Mouse (Mus musculus): ENCODE measurements at regions not wholly inside any gene's neighbourhood (a gene's known extent, or its start where the extent isn't known, plus 50 kb on each side); places are given as distances from the start of the nearest gene placed in this dataset.

DNA sequence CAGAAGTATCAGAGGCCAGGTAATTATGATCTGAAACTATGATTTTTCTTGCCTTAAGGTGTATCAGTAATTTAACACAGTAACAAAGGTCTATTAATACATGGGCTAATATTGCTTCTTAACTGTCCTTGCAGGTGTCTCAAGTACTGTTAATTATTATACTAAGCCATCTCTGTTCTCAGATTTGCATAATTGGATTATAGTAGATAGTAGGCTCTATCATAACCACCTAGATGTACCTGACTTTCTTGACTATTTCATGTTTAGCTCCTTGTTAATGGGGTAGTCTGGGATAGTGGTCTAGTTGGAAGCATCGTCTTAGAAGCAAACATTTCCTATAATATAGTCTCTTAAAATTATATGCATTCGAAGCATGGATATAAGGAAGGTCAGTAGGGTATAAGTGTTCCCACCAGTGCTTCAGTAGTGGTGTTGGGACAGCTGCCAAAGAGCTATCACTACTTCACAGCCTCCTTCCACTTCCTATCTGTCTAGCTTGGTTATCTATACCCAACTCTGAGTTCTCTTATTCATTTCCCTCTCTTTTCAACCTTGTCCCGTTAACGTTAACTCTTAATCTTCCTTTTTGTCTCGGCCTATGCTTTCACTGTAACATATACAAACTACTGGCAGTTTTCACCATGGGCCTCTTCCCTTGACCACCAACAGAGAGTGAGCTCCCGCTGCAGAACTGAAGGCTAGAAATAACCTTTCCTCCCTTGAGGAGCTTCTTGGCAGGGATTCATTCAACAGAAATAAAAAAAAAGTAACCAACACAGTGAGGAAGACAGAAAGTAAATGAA is 630.9 kb upstream of the Lcorl start:
- no peak for DNase-seq (ENCODE audit: low spot score in 2 of 2)

DNA sequence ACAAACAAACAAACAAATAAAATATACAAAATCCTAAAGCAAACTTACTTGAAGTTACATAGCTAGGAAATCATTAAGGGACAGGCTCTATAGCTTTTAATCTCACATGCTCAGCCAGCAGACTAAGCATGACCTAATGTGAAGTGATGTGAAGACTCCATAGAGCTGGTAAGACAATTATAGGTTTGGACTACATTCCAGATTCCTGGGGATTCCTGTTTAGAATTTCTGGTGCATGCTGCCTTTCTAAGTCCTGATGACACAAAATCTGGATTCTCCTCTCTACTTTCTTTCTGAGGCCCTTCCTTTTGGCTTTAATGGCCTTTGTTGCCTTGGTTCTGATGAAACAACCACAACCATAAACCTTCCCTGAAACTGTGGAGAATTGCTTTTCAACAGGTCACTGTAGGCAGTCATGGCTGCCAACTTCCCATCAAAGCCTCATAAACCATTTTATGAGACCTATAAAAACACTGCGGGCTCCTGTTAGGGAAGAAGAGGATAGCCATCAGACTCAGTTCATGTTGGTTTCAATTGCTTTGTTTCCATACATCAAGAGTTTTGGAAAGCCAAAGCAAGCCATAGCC is 629.4 kb upstream of the Lcorl start:
- no peak for DNase-seq (ENCODE audit: low spot score in 2 of 2)

DNA sequence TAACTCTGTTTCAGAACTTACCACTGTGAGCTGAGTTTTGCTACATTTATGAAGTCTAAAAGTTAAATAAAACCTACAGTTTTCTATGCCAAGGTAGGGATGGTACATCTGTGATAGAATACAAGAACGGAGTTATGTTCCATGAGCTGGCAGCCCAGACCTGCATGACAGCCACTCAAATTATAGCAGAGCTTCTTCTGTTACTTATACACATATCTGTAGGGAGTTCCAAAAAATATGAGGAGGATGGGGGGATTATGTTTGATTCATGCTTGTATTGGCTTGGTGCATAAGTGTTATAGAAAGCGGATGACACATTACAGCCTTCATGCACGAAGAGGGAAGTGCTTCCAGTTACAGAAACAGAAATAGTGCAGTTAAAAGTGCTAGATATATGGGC is 598.9 kb upstream of the Lcorl start:
- no peak for DNase-seq (ENCODE audit: low spot score in 2 of 2)

DNA sequence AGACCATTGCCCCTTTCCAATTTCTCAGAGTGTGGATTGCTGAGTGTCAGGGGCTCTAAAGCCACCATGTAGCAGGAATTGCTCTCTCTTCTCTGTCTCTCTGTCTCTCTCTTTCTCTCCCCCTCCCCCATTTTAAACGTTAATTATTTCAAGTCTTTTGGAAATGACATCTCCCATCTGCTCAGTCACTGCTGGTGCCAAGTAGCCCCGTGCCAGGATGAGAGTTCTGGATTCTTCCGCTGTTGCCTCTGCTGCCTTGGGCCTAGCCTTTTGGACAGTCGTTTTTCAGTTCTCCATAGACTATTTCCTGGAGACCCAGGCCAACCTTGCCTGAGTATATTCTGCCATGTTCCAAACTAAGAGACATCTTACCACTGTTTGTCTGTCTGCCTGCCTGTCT is 590.9 kb upstream of the Lcorl start:
- no peak for DNase-seq (ENCODE audit: low spot score in 2 of 2)

DNA sequence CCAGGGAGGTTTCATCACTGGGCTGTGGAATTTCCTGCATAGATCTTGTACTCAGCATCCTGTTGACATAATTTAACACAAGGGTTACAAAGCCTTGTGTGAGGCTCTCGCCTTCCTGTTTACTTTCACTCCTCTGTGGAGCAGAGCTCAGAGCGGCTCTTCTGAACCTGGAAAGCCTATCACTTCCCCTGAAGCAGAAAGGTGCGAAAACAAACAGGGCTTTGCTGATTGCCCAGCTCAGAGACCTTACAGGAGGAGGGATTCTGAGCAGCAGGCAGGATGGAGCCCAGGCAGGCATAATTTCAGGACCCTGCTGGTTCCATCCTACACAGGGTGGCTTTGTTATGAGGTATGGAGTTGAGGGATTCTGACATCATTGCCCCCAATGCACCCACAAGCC is 588.4 kb upstream of the Lcorl start:
- DNase-seq (ENCODE audit: low spot score in 2 of 2), result no peak

DNA sequence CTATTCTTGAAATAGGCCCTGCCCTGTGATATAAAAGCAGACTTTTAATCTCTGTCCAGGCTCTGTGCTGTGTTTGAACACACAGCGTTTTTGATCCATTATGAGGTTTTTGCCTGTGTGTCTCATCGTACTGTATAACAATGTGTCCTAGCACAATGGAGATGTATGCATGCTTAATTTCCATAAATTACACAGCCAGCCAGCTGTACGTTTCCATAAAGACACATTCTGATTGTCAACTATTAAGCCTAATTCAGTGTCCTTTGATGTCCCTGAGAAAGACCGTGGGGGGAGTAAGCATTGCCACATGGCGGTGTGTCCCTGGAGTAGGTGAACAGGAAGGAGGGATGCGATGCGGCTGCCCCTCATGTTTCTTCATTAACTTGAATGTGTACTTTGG is 587.7 kb upstream of the Lcorl start:
- no peak for DNase-seq (ENCODE audit: low spot score in 2 of 2)

DNA sequence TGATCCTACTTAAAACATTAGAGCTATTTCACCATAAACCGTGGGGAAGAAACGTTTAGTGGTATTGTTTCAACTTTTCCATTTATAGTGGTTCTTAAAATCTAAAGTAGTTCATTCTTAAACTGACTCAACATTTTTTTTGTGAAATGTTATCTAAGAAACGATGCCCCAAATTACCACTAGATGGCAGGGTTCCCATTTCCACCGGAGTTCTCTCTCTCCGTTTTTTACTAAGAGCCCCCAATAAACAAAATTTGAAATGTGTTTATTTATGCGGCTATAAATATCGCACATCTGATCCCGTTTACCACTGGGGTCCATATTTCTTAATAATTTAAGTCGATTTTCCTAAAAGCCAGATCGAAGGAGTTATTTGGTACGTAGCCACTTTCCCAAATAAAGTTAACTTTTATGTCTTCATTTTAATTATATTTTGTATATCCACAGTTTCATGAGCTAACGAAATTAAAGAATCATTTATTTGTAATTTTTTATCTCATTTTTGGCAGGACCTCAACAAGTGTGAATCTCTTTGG is 586.5 kb upstream of the Lcorl start:
- no peak for DNase-seq (ENCODE audit: low spot score in 2 of 2)

DNA sequence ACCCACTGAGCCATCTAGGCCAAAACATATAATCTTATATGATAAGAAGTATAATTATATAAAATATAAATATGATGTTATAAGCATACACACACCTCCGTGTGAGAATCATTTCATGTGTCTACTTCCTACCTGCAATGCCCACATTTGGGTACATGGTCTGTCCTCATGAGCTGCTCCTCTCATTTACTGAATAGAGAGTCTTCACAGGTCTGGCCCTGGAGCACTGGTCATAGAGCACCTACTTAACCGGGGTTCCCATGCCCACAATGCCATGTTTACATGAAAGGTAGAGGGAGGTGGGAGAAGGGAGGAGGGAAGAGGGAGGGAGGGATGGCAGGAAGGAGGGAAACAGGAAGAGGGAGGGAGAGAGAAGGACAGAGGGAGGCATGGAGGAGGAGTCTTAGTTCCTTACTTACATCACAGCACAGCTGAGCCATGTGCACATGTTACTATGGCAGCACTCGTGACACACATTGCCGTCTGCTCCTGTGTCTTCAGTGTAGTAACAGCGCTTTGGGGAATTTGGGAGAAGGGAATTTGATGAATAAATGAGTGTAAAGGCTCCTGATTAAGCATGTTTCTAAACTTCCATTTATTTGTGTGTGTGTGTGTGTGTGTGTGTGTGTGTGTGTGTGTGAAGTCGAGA is 585.3 kb upstream of the Lcorl start:
- no peak for DNase-seq (ENCODE audit: low spot score in 2 of 2)

DNA sequence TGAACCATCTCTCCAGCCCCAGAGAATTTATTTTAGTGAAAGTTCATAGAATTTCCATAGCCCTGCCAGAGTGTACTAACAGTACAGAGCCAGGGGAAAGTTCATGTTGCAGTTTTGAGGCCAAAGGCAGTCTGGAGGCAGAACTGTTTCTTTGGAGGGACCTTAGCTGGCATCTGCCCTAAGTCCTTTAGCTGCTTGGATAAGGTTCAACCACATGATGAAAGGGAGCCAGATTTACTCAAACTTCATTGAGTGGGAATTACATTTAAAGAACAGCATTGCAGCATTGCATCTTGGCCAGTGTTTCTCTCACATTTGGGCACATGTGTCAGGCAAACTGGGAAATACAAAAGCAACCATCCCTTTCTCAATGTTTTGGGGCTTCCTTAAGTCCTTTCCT is 584.3 kb upstream of the Lcorl start:
- no peak for DNase-seq (ENCODE audit: low spot score in 2 of 2)

DNA sequence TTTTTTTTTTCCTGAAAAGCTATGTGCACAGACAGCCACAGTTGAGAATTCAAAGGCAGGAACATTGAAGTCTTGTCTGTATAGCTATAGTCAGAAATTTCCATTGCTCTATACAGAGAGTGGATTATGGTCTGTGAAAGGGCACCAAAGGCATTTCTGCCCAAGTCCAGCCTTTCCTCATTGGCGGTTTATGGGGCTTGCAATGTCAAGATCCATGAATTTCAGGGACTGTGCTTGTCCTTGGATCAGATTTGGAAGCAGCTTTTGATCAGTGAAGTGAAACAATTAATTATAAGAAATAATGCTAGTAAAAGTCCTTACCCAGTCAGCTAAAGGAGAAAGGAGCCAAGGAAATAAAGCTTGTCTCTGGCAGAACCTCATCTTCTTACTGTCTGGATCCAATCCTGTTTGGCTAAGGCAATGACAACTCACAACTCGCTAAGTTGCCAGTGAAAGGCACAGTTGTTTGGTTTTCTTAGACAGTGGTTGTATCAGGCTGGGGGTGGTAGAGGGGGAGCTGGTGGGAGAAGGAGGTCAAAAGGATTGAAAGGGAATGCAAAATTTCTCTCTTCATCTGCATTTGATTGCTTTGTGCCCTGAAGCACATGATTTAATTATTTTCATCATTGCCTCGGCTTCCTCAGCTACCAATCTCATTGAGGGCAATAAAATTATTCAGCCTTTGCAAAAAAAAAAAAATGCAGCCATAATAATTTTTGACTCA is 574.4 kb upstream of the Lcorl start:
- DNase-seq (ENCODE audit: low spot score in 2 of 2), result no peak

DNA sequence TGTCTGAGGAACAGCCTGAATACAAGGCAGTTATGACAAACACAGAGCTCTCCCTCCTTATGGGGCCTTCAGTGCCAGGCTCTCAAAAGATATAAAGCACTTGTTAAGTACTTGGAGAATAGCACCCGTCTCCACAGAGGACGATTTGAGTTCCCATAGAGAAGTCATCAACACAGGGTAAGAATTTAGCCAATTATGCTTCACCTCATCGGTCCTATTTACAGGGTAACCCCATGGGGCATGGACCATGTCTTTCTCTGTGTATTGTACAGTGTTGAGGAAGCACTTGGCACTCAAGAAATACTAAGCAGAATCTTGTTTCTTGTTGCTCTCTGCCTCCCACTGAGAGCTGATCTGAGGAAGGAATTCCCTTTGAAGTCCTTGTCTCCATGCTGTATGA is 565.3 kb upstream of the Lcorl start:
- no peak for DNase-seq (ENCODE audit: low spot score in 2 of 2)

DNA sequence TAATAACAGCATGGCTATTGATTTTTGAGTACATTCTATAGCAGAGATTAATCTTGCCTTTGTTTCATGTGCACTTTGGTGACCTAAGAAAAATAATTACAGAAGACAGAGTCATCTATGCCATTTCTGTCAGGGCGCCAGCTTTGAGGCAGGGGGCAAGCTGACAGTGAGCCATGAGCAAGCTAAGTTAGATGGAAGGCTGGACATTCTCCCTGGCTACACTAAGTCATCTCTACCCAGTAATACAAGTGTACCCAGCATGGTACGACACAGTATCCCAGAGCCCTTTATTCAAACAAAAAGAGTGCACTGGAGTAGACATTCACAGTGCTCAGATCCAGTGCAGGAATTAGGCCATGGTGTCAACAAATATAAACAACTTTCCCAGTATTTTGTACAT is 549.6 kb upstream of the Lcorl start:
- DNase-seq (ENCODE audit: low spot score in 2 of 2), result no peak

DNA sequence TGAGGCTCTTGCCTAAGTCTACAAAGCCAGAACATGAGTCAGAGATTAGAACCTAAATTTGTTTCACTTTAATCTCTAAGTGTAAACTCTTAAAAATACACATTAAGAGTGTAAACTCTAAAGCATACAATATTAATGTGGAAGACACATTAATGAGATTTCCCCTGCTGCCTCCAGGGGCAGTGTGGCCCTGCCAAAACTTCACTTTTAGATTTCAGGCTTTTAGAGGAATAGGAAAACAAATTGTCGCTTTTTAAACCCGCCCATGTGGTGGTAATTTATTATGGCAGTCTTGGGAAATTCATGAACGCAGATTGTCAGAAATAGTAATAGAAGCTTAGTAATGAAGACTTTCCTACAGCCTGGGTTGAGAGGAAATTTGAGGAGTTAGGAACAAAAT is 549.0 kb upstream of the Lcorl start:
- no peak for DNase-seq (ENCODE audit: low spot score in 2 of 2)

DNA sequence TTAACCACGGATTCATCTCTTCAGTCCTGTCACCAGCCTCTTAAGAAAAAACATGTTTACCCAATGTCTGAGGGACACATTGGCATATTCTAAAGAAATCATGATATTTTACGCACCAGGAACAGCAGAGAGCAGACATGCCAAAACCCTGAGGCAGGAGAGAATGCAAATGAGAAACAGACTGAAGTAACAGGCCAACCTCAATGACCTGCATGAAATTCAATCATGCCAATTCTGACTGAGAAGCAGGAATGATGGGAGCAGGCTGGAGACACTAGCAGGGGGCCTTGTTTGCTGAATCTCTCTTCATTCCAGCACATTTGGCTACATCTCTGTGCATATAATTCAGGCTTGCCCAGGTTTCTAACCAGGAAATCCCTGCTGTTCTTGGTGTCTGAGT is 529.2 kb upstream of the Lcorl start:
- DNase-seq (ENCODE audit: low spot score in 2 of 2), result no peak

DNA sequence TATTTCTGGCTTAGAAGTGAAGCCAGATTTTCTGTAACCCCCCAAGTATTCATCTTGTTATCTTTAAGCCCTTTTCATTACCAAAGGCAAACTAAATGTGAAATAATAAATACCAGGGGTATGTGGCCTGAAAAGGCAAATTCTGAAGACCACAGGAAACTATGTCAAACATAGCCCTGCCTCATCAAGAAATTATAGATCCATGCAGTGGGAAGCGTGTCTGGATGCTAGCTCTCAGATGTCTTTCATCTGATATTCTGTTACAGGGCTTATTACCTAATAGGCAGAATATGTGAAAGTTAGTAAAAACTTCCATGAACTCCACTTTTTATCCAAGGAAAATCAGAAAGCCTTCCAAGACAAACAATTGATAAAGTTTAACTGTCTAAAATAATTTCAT is 509.9 kb upstream of the Lcorl start:
- DNase-seq (ENCODE audit: low spot score in 2 of 2), result no peak

DNA sequence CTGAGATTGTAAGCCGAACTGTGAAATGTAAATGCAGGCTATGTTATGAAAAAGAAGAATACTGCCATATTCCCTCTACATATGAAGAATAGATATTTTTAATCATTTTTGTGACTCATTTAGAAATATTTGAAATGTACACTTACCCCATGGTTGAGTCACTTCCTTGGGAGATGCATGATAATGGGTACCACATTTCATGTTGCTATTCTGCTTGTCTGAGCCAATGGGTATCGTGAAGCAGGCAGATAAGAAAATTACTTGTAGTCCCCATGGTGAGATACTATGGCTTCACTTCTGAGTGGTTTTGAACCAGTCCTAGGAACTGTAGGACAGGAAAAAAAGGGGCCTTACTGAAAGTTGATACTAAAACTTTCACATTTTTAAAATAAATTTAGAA is 506.2 kb upstream of the Lcorl start:
- no peak for DNase-seq (ENCODE audit: low spot score in 2 of 2)

DNA sequence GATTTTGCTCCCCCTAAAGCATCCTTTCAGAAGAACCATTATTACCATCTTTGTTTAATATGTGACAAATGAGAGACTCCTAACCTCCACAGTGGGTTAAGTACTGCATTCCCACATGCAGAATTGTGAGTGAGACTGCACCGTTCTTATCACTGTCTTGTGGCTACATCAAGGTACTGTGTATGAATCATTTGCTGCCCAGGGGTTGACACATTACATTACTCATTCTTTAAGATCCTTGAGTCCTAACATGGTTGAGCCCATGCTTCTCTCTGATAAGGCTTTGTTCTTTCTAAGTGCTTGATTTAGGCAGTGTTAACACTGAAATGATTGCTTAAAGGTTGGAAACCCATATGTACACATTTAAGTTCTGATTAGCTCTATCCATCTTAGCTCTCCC is 504.2 kb upstream of the Lcorl start:
- no peak for DNase-seq (ENCODE audit: low spot score in 2 of 2)

DNA sequence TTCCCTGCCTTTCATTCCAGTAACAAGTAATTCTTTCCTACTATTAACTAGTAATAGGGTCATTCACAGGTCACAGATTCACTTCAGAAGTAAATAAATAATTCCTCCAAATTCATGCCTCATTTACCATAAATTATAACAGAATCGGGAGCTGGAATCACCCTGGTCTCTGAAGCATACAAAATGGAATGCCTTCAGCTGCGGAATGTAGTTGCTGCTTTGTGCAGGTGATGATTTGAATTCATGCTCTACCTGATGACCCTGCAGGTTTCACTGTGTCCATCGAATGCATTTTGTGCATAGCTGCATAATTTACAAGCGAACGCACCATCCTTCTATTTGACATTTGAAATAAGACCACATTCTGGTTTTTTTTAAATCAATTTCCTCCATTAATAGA is 491.0 kb upstream of the Lcorl start:
- DNase-seq (ENCODE audit: low spot score in 2 of 2), result no peak

DNA sequence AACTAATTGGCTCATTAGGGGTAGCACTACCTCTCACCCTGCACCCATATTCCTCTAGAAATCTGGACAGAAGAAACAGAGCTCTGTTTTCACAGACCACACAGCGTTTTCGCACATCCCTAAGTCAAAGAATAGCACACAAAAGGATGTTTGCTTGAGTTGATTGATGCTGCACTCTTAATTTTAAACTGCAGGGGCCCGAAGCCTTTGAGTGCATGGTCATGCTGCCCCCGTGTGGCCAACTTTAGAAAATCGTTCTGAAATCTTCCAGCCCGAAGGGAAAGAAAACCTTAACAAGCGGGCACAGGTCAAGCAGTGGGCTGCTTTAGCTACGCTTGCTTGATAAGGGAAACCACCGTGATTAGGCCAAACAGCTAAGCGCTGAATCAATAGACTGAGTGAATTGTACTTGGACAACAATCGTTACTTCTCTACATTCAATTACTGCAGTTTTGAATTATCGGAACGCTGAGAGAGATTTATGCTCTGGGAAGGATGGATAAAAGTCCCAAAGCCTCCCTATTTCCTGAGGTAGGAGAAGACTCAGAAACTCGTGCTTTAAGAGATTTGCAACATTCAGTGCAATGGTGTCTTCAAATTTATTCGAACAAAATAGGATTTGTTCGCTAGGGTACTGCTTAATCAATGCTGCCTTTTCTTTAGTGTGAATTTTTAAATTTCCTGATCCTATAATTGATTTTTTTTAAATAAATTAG is 490.1 kb upstream of the Lcorl start:
- DNase-seq (ENCODE audit: low spot score in 2 of 2), result peak in 1 of 2 experiments; percentile 3

DNA sequence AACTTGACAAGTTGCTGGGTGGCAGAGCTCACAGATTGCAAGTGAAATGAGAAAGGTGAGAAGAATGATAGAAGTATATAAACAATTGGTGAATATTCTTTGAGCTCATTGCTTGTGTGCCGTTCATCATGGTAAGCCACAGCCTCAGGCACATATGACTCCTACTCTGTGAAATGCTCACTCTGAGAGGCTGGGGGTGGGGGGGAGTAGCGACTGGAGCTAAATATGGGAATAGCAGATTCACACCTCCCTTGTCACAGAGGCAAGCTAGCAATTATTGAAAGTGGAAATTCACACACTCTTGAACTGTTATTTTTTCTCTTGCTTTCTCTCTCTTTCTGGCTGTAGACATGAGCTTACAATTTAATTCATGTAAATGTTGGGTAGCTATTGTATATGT is 481.0 kb upstream of the Lcorl start:
- DNase-seq (ENCODE audit: low spot score in 2 of 2), result no peak

DNA sequence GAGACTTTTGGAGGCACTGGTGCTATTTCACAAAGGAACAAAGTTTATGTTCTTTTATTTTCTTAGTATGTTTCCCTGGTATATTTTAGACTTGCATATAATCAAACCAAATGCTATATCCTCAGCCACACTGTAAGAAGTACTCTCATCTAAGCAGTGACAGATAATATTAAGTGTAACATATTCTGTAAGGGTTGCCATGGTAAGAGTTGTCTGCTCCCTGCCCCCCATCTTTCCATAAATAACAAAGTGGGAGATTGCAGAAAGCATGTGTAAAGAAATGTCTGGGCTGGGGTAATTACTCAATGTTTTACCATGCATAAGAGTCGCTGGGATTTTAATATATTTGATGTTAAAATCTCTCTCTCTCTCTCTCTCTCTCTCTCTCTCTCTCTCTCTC is 473.5 kb upstream of the Lcorl start:
- no peak for DNase-seq (ENCODE audit: low spot score in 2 of 2)

Measured in gastrocnemius, adult 8-10 months (tissue).